Comparison of ENCODE assay signal across 15 mouse cellular contexts in genomic region chr6:82640046-82640445, GRCm38 (mm10).
DNase-seq lines count a peak whose midpoint lies in the region; ATAC-seq lines count a peak whose summit lies in the region.
"Had no signal": no experiment of that assay in that cellular context is flagged by ENCODE, and none has a peak within 500 bp of the region (broad histone marks: within the 10 kb centered on the region; RNA-seq: fewer than 3 reads in every experiment).

No protein-coding gene starts in this region.

- no peak overlapping the region for H3K9ac ChIP-seq in heart, embryonic 11.5 days (ENCODE audit: low read depth, low read length)
- H3K9ac ChIP-seq: limb, embryonic 12.5 days; liver, embryonic 15.5 days; midbrain, embryonic 13.5 days had no signal

- H3K4me3 ChIP-seq in heart, embryonic 11.5 days (ENCODE audit: low read depth, low read length), result no peak overlapping the region
- H3K4me3 ChIP-seq: limb, embryonic 12.5 days; liver, embryonic 15.5 days; midbrain, embryonic 13.5 days had no signal

- WGBS in heart, embryonic 11.5 days (ENCODE audit: insufficient replicate concordance), result 77% methylated on average over 4 of the region's 4 CpGs

- no peak overlapping the region for H3K4me2 ChIP-seq in heart, embryonic 11.5 days
- H3K4me2 ChIP-seq: limb, embryonic 12.5 days; liver, embryonic 15.5 days; midbrain, embryonic 13.5 days had no signal

- H3K27me3 ChIP-seq in heart, embryonic 11.5 days (ENCODE audit: control insufficient read depth, insufficient read depth, low read length), result no peaks in the 10 kb centered on the region
- H3K27me3 ChIP-seq: limb, embryonic 12.5 days; liver, embryonic 15.5 days; midbrain, embryonic 13.5 days had no signal

- no peaks in the 10 kb centered on the region for H3K9me3 ChIP-seq in heart, embryonic 11.5 days (replicated peaks; ENCODE audit: control insufficient read depth, low read length)
- H3K9me3 ChIP-seq: limb, embryonic 12.5 days; liver, embryonic 15.5 days; midbrain, embryonic 13.5 days had no signal

- H3K4me1 ChIP-seq in heart, embryonic 11.5 days (ENCODE audit: control insufficient read depth, insufficient read depth, low read length), result no peaks in the 10 kb centered on the region
- H3K4me1 ChIP-seq: limb, embryonic 12.5 days; liver, embryonic 15.5 days; midbrain, embryonic 13.5 days had no signal

- 0 out of 2 replicates have a peak, but pooled peaks cover 2% of the 10 kb centered on the region for H3K36me3 ChIP-seq in heart, embryonic 11.5 days (ENCODE audit: control insufficient read depth, insufficient read depth, low read length)
- H3K36me3 ChIP-seq: liver, embryonic 15.5 days; midbrain, embryonic 13.5 days had no signal

- no peak overlapping the region for H3K27ac ChIP-seq in heart, embryonic 11.5 days (ENCODE audit: low read depth, low read length)
- H3K27ac ChIP-seq: limb, embryonic 12.5 days; liver, embryonic 15.5 days; midbrain, embryonic 13.5 days had no signal

- DNase-seq in right cerebral cortex, adult 18-20 months, result peak; percentile 48
- no peak for DNase-seq in right cerebral cortex, postnatal 14 days
- DNase-seq in frontal cortex, postnatal 10 days (ENCODE audit: low spot score in 2 of 2), result peak; percentile 19 to 34
- peak; percentile 20 to 26 for DNase-seq in layer of hippocampus, postnatal 36 days
- no peak for DNase-seq in urinary bladder, postnatal 36 days (ENCODE audit: low spot score in 2 of 2)
- DNase-seq in embryo, embryonic 10.5 days (ENCODE audit: low spot score), result no peak
- DNase-seq: cerebellum, adult 2 months; gastrocnemius, postnatal 14 days; kidney, adult 11 months; kidney, postnatal 14 days; lung, postnatal 14 days had no signal

- no peak for ATAC-seq in heart, embryonic 11.5 days (replicated peaks; ENCODE audit: insufficient number of reproducible peaks, low FRiP score, low TSS enrichment)
- ATAC-seq: midbrain, embryonic 13.5 days had no signal

Comparison
In these comparisons a context has a peak if more than half of its experiments do, and no peak if none do; other contexts are left out.
1. DNase-seq: peak in right cerebral cortex, adult 18-20 months (single experiment), frontal cortex, postnatal 10 days (2 of 2) and layer of hippocampus, postnatal 36 days (2 of 2); none in right cerebral cortex, postnatal 14 days (single experiment), urinary bladder, postnatal 36 days (0 of 2) and embryo, embryonic 10.5 days (single experiment).